Comparison of ENCODE assay signal across 9 mouse cellular contexts in genomic region chr13:24844983-24845955, GRCm38 (mm10). TPM values are rescaled to one million over a fixed set of nuclear protein-coding genes. Genes with fewer than 3 reads are reported as not detected.
DNase-seq lines count a peak whose midpoint lies in the region; ATAC-seq and TF ChIP-seq lines count a peak whose summit lies in the region.
"Had no signal": no experiment of that assay in that cellular context is flagged by ENCODE, and none has a peak within 500 bp of the region (broad histone marks: within the 10 kb centered on the region; RNA-seq: fewer than 3 reads in every experiment).

Gene D130043K22Rik (plus strand): TSS chr13:24845135.

- TF ChIP-seq CTCF in heart, adult 2 months (IDR thresholded peaks at IDR 0.05) = no peak

- peak within 1 kb of the TSS; percentile 67 for H3K4me2 ChIP-seq in hindbrain, embryonic 15.5 days
- peak within 1 kb of the TSS; percentile 80 for H3K4me2 ChIP-seq in midbrain, embryonic 14.5 days (ENCODE audit: low read length)

- H3K27me3 ChIP-seq in heart, adult 2 months (ENCODE audit: control insufficient read depth, insufficient read depth, low read length) = no peaks in the 10 kb centered on the region
- no peaks in the 10 kb centered on the region; the same call in 1 of the 2 replicates for H3K27me3 ChIP-seq in forebrain, embryonic 10.5 days (ENCODE audit: poor library complexity, severe bottlenecking)
- no peaks in the 10 kb centered on the region for H3K27me3 ChIP-seq in hindbrain, embryonic 15.5 days
- no peaks in the 10 kb centered on the region for H3K27me3 ChIP-seq in midbrain, embryonic 14.5 days (ENCODE audit: control insufficient read depth, insufficient read depth, low read length)

- intact Hi-C loops in heart, adult 2 months (cut with DNase I) = no loop called here
- intact Hi-C loops in heart, postnatal 36 days (cut with DNase I) = loop anchor here (5.0 kb wide), 1 partner anchor 72 kb away; no protein-coding TSS in a partner anchor
- intact Hi-C loops in left cerebral cortex, postnatal 4 days (cut with DNase I) = no loop called here

- no peak within 1 kb of the TSS for H3K9ac ChIP-seq in heart, adult 2 months (ENCODE audit: low read depth, low read length)
- peak within 1 kb of the TSS; percentile 39 for H3K9ac ChIP-seq in hindbrain, embryonic 15.5 days
- peak within 1 kb of the TSS; percentile 67 for H3K9ac ChIP-seq in midbrain, embryonic 14.5 days (replicated peaks; ENCODE audit: low read length)

- ATAC-seq in hindbrain, embryonic 15.5 days (ENCODE audit: low FRiP score, low read depth) = peak; percentile 95
- peak; percentile 88; the same call in 1 of the 2 replicates for ATAC-seq in midbrain, embryonic 14.5 days (ENCODE audit: low FRiP score, low TSS enrichment)

- no peaks in the 10 kb centered on the region for H3K36me3 ChIP-seq in heart, adult 2 months (ENCODE audit: control insufficient read depth, insufficient read depth, low read length)
- H3K36me3 ChIP-seq in forebrain, embryonic 10.5 days (replicated peaks) = peaks cover 25% of the 10 kb centered on the region
- peaks cover 7% of the 10 kb centered on the region; the same call in 1 of the 2 replicates for H3K36me3 ChIP-seq in hindbrain, embryonic 15.5 days
- H3K36me3 ChIP-seq in midbrain, embryonic 14.5 days (ENCODE audit: control insufficient read depth, insufficient read depth, low read length) = peaks cover 11% of the 10 kb centered on the region

- H3K4me3 ChIP-seq in heart, adult 2 months = peak within 1 kb of the TSS; percentile 4; the same call in 1 of the 2 replicates
- peak within 1 kb of the TSS; percentile 26; the same call in 1 of the 2 replicates for H3K4me3 ChIP-seq in brown adipose tissue, adult 24 weeks (ENCODE audit: insufficient read depth, low read depth, low read length)
- H3K4me3 ChIP-seq in forebrain, embryonic 10.5 days = peak within 1 kb of the TSS; percentile 65
- peak within 1 kb of the TSS; percentile 51 for H3K4me3 ChIP-seq in hindbrain, embryonic 15.5 days
- H3K4me3 ChIP-seq in midbrain, embryonic 14.5 days (replicated peaks; ENCODE audit: low read depth, low read length) = peak within 1 kb of the TSS; percentile 63

- peak; percentile 30 to 43 for DNase-seq in heart, adult 2 months
- no peak for DNase-seq in heart, postnatal 36 days
- peak; percentile 61 for DNase-seq in forebrain, embryonic 10.5 days (ENCODE audit: extremely low spot score, low spot score)
- peak; percentile 47 for DNase-seq in left cerebral cortex, postnatal 4 days
- DNase-seq in midbrain, embryonic 14.5 days = peak; percentile 87
- DNase-seq in testis, postnatal 10 days (ENCODE audit: low spot score) = peak; percentile 68

- no peak for TF ChIP-seq POLR2A in heart, adult 2 months (IDR thresholded peaks at IDR 0.05; ENCODE audit: insufficient read depth, low read depth, low read length)

- no peak within 1 kb of the TSS for H3K27ac ChIP-seq in heart, adult 2 months
- H3K27ac ChIP-seq in brown adipose tissue, adult 24 weeks (replicated peaks; ENCODE audit: low read depth, low read length) = no peak within 1 kb of the TSS
- peak within 1 kb of the TSS; percentile 75 for H3K27ac ChIP-seq in forebrain, embryonic 10.5 days
- H3K27ac ChIP-seq in hindbrain, embryonic 15.5 days (replicated peaks) = peak within 1 kb of the TSS; percentile 34; the same call in 1 of the 2 replicates
- H3K27ac ChIP-seq in midbrain, embryonic 14.5 days (replicated peaks; ENCODE audit: low read depth, low read length) = peak within 1 kb of the TSS; percentile 52; the same call in 1 of the 2 replicates
- H3K27ac ChIP-seq: macrophage had no signal

- 21% methylated on average over 40 of the region's 40 CpGs for WGBS in heart, adult 2 months
- 13% methylated on average over 40 of the region's 40 CpGs for WGBS in forebrain, embryonic 10.5 days
- WGBS in hindbrain, embryonic 15.5 days = 7% methylated on average over 40 of the region's 40 CpGs
- WGBS in midbrain, embryonic 14.5 days = 9% methylated on average over 40 of the region's 40 CpGs

- no peak for TF ChIP-seq EP300 in heart, adult 2 months (IDR thresholded peaks at IDR 0.05; ENCODE audit: insufficient read depth, low read depth, low read length)

- H3K9me3 ChIP-seq in forebrain, embryonic 10.5 days = no peaks in the 10 kb centered on the region
- H3K9me3 ChIP-seq in hindbrain, embryonic 15.5 days = no peaks in the 10 kb centered on the region
- no peaks in the 10 kb centered on the region for H3K9me3 ChIP-seq in midbrain, embryonic 14.5 days (ENCODE audit: control insufficient read depth, low read length)

- no peaks in the 10 kb centered on the region for H3K4me1 ChIP-seq in heart, adult 2 months (ENCODE audit: control insufficient read depth, insufficient read depth, low read length)
- H3K4me1 ChIP-seq in brown adipose tissue, adult 24 weeks (ENCODE audit: control insufficient read depth, insufficient read depth, insufficient read length, low read length) = 0 out of 2 replicates have a peak, but pooled peaks cover 2% of the 10 kb centered on the region
- peaks cover 21% of the 10 kb centered on the region for H3K4me1 ChIP-seq in forebrain, embryonic 10.5 days
- H3K4me1 ChIP-seq in hindbrain, embryonic 15.5 days (replicated peaks) = peaks cover 18% of the 10 kb centered on the region
- no peaks in the 10 kb centered on the region; the same call in 1 of the 2 replicates for H3K4me1 ChIP-seq in midbrain, embryonic 14.5 days (ENCODE audit: control insufficient read depth, insufficient read depth, low read length)

- no peaks in the 10 kb centered on the region for H3K79me2 ChIP-seq in heart, adult 2 months (replicated peaks; ENCODE audit: control insufficient read depth, insufficient read depth, low read length)

RNA-seq across cellular contexts. Expression of gene D130043K22Rik, which starts in this region (rescaled TPM):
- under 1 TPM in 1 of 2 experiments, not detected in 1; 0.05 TPM for total RNA-seq in heart, adult 2 months (2021)
- 0.04 TPM in 1 of 2 replicates, not detected in the other for polyA plus RNA-seq in heart, adult 2 months (2012; rRNA removed)
- not detected for total RNA-seq in heart, postnatal 36 days (2021)
- polyA plus RNA-seq in brown adipose tissue, adult 24 weeks (2012; ENCODE audit: insufficient read depth, insufficient read length, missing spikeins) = not detected in 2 replicates
- 0.17 and 0.43 TPM in 2 replicates for polyA plus RNA-seq in forebrain, embryonic 10.5 days (2016; fragmentation: Nextera tagmentation; extraction: Ambion mirVana)
- 6.9 and 8.2 TPM in 2 replicates for polyA plus RNA-seq in hindbrain, embryonic 15.5 days (2015; fragmentation: Nextera tagmentation; extraction: Ambion mirVana)
- total RNA-seq in left cerebral cortex, postnatal 4 days (2021) = 10 to 100 TPM; 19.1 to 22.2 TPM
- 3.5 and 4.2 TPM in 2 replicates for polyA plus RNA-seq in midbrain, embryonic 14.5 days (2014; fragmentation: Nextera tagmentation; extraction: Ambion mirVana)
- polyA plus RNA-seq: macrophage had no signal

Comparison
In these comparisons a context has a peak if more than half of its experiments do, and no peak if none do; other contexts are left out.
1. RNA of gene D130043K22Rik (total RNA-seq): 19.1 to 22.2 TPM in left cerebral cortex, postnatal 4 days; 0.05 TPM in heart, adult 2 months and not detected in heart, postnatal 36 days; every median in the first group is over 10 times any median in the second.
2. Peak in DNase-seq and H3K4me3 ChIP-seq in heart, adult 2 months; RNA of the gene not detected or under 1 TPM.
3. Peak in DNase-seq, H3K4me3 ChIP-seq and H3K27ac ChIP-seq in forebrain, embryonic 10.5 days; RNA of the gene not detected or under 1 TPM.
4. DNase-seq: peak in left cerebral cortex, postnatal 4 days (single experiment), midbrain, embryonic 14.5 days (single experiment) and testis, postnatal 10 days (single experiment); none in heart, postnatal 36 days (0 of 2).
5. H3K27ac ChIP-seq: peak in hindbrain, embryonic 15.5 days (single experiment) and midbrain, embryonic 14.5 days (single experiment); none in heart, adult 2 months (single experiment) and brown adipose tissue, adult 24 weeks (single experiment).
6. H3K4me3 ChIP-seq: peak in every context shown above with its lines; median percentile 65 in forebrain, embryonic 10.5 days; 63 in midbrain, embryonic 14.5 days; 51 in hindbrain, embryonic 15.5 days; 26 in brown adipose tissue, adult 24 weeks; 4 in heart, adult 2 months.